Mouse (Mus musculus): ENCODE results near the gene 6030498E09Rik.

6030498E09Rik gene

GRCm38 (mm10) chrX:38772478-38772877, at the start of gene 6030498E09Rik:
TSS of gene 6030498E09Rik (plus strand) at chrX:38772671.
- DNase-seq, result no peak

DNA sequence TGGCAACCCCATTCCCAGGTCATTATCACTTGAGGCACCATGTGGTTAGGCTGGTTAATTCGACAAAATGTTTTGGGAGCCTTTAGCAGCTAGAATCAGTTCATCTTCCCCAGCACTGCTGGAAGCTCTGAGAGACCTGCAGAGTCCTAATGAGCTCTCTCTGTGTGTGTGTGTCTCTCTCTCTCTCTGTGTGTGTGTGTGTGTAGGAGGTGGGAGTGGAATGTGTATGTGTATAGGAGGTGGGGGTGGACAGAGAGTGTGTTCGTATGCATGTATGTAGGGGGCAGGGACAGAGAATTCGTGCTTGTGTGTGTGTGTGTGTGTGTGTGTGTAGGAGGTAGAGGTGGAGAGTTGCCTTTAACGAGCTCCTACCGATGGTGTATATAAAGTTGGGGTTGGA, 42.4 kb upstream of the 6030498E09Rik start:
- DNase-seq, result no peak

- no peak for DNase-seq
Measured at GRCm38 (mm10) chrX:38730639-38731038, 41.8 kb upstream of the 6030498E09Rik start.

GRCm38 (mm10) chrX:38733683-38734082, 38.8 kb upstream of the 6030498E09Rik start:
- DNase-seq, result no peak

DNA sequence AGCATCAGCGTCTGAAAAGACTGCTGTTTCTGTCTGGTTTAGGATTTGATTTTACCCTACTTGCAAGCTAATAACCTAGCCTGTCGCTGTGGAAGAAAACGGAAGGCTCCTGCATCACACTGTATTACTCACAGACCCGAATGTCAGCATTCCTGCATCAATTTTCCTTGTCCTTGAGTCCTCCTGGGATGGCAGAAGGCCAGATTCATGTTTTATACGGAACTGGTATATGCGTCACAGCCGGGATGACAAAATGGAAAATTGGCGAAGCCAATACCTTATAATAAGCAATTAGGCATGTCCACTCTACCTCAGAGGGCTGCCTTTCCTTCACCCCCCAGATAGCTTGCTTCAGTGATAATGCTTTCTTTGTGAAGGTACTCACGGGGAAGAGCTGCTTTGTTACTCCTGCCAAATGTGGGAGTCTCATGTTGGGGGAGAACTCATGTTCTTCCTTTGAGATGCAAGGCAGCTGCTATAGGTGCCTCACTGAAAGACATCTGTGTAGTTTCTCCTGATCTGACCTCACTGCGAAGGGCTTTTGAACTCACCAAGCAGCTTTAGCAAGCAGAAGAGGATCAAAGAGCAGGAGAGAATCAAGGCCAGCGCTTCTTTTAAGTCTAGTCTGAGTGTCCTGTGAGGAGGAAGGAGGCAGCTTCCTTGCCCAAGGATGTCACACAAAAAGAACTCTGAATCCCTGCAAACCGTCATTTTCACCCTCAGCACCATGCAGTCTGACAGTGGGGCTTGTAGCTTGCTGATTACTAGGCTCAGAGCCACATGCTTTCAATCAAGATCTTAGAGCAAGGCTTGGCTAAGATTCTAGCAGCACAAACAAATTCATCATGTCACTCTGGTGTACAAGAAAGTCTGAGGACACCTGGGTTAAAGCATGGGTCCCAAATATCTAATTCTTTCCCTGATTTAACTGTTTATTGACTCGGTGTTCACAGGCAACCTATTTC, 37.3 kb upstream of the 6030498E09Rik start:
- DNase-seq, result peak; percentile 3

DNA sequence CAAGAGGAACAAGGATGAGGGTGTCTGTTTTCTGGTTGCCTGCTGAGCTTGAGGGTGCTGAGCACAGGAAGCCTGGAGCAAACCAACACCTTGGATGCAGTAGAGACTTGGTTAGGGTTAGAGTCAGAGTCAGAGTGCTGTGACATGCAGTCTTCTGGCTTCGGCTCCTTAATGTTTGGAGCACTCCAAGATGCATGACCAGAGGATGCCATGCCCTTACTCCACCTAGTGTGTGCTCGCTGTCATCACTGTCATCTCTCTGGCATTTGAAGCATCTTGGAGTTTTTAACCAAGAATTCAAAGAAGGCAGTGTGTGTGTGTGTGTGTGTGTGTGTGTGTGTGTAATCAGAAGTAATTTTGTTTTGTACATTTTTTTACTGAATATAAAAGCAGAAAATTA, 1.0 kb upstream of the 6030498E09Rik start:
- no peak for DNase-seq

DNA sequence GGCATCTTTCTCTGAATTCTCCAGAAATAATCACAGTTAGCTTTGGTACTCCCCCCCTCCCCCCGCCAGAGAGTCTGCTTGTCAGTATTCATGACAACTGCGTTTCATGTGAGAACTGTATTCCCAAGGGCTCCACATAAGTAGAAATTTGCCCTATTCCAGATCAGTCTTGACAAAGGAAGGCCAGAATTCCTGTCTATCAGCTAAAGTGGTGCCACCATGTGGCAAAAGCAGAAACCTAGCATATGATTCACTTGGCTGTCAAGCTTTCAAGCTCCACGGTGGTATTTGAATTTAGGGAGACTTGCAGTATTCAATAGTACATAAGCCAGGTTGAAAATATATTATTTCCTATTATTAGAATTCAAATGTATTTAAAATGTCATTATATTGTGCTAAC, 585 bp upstream of the 6030498E09Rik start:
- peak; percentile 6 for DNase-seq

GRCm38 (mm10) chrX:38794373-38794772, 21.9 kb downstream of the 6030498E09Rik start:
- DNase-seq, result peak; percentile 21

- DNase-seq, result no peak
Measured at GRCm38 (mm10) chrX:38813934-38814333, 41.5 kb downstream of the 6030498E09Rik start.

GRCm38 (mm10) chrX:38816841-38817240, 44.4 kb downstream of the 6030498E09Rik start:
- peak; percentile 4 for DNase-seq

- DNase-seq, result peak; percentile 4
Measured at GRCm38 (mm10) chrX:38958571-38958970, 186.1 kb downstream of the 6030498E09Rik start.

DNA sequence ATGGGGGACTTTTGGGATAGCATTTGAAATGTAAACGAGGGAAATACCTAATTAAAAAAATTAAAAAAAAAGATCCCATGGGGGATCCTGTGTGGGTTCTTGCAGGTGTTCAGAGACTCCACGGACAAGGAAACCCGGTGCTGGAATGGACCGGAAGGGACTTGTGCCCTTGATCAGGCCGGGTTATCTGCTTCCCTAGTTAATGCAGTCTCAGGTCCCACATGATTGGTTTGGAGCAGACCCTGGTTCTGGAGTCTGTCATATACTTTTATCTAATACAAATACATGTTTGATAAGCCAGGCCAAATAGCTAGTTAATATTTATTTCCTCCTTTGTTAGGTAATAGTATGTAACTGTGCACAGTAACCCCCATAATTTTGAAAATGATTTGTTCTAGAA, 223.8 kb downstream of the 6030498E09Rik start:
- DNase-seq, result no peak
